Mouse (Mus musculus): ENCODE data around the gene Anxa6.

Gene Anxa6

GRCm38 (mm10) chr11:54998284-54998683 lies 35.0 kb downstream of the Anxa6 start:
- DNase-seq (ENCODE audit: low spot score) = peak; percentile 74

- DNase-seq (ENCODE audit: low spot score) = no peak
Measured at GRCm38 (mm10) chr11:54996176-54996575, 37.1 kb downstream of the Anxa6 start.

- DNase-seq (ENCODE audit: low spot score) = no peak
Measured at GRCm38 (mm10) chr11:54989920-54990319, 43.3 kb downstream of the Anxa6 start.

- DNase-seq (ENCODE audit: low spot score) = no peak
Measured at GRCm38 (mm10) chr11:54988754-54989349, 44.4 kb downstream of the Anxa6 start.

GRCm38 (mm10) chr11:54987974-54988373 lies 45.3 kb downstream of the Anxa6 start:
- DNase-seq (ENCODE audit: low spot score) = peak; percentile 33

GRCm38 (mm10) chr11:54985086-54985485 lies 48.2 kb downstream of the Anxa6 start:
- no peak for DNase-seq (ENCODE audit: low spot score)

- no peak for DNase-seq (ENCODE audit: low spot score)
Measured at GRCm38 (mm10) chr11:54984581-54984980, 48.7 kb downstream of the Anxa6 start.

GRCm38 (mm10) chr11:54984085-54984484 lies 49.2 kb downstream of the Anxa6 start:
- peak; percentile 88 for DNase-seq (ENCODE audit: low spot score)

GRCm38 (mm10) chr11:54982520-54982919 lies 50.7 kb downstream of the Anxa6 start:
- DNase-seq (ENCODE audit: low spot score) = no peak

- DNase-seq (ENCODE audit: low spot score) = no peak
Measured at GRCm38 (mm10) chr11:54981630-54982029, 51.6 kb downstream of the Anxa6 start.

- DNase-seq (ENCODE audit: low spot score) = peak; percentile 34
Measured at GRCm38 (mm10) chr11:54977385-54977937, 55.8 kb downstream of the Anxa6 start.

GRCm38 (mm10) chr11:54976351-54976750 lies 56.9 kb downstream of the Anxa6 start:
- no peak for DNase-seq (ENCODE audit: low spot score)

GRCm38 (mm10) chr11:54975756-54976155 lies 57.5 kb downstream of the Anxa6 start:
- DNase-seq (ENCODE audit: low spot score) = no peak

GRCm38 (mm10) chr11:54975340-54975739 lies 57.9 kb downstream of the Anxa6 start:
- DNase-seq (ENCODE audit: low spot score) = no peak

- no peak for DNase-seq (ENCODE audit: low spot score)
Measured at GRCm38 (mm10) chr11:54974639-54975038, 58.6 kb downstream of the Anxa6 start.

- DNase-seq (ENCODE audit: low spot score) = peak; percentile 50
Measured at GRCm38 (mm10) chr11:54973481-54974212, 59.6 kb downstream of the Anxa6 start.

GRCm38 (mm10) chr11:54972789-54973188 lies 60.5 kb downstream of the Anxa6 start:
- no peak for DNase-seq (ENCODE audit: low spot score)

- no peak for DNase-seq (ENCODE audit: low spot score)
Measured at GRCm38 (mm10) chr11:54972049-54972723, 61.1 kb downstream of the Anxa6 start.

- DNase-seq (ENCODE audit: low spot score) = no peak
Measured at GRCm38 (mm10) chr11:54971365-54972048, 61.7 kb downstream of the Anxa6 start.

- no peak for DNase-seq (ENCODE audit: low spot score)
Measured at GRCm38 (mm10) chr11:54965234-54965633, 68.0 kb downstream of the Anxa6 start.

GRCm38 (mm10) chr11:54962810-54963209 lies 70.4 kb downstream of the Anxa6 start, which contains the start of gene Tnip1:
Tnip1 (minus strand) TSS chr11:54962917.
- DNase-seq (ENCODE audit: low spot score) = peak; percentile 75

- DNase-seq (ENCODE audit: low spot score) = peak; percentile 46
Measured at GRCm38 (mm10) chr11:54961921-54962320, 71.3 kb downstream of the Anxa6 start.
